Comparison of ENCODE assay signal across 8 mouse cellular contexts in the genomic region with DNA sequence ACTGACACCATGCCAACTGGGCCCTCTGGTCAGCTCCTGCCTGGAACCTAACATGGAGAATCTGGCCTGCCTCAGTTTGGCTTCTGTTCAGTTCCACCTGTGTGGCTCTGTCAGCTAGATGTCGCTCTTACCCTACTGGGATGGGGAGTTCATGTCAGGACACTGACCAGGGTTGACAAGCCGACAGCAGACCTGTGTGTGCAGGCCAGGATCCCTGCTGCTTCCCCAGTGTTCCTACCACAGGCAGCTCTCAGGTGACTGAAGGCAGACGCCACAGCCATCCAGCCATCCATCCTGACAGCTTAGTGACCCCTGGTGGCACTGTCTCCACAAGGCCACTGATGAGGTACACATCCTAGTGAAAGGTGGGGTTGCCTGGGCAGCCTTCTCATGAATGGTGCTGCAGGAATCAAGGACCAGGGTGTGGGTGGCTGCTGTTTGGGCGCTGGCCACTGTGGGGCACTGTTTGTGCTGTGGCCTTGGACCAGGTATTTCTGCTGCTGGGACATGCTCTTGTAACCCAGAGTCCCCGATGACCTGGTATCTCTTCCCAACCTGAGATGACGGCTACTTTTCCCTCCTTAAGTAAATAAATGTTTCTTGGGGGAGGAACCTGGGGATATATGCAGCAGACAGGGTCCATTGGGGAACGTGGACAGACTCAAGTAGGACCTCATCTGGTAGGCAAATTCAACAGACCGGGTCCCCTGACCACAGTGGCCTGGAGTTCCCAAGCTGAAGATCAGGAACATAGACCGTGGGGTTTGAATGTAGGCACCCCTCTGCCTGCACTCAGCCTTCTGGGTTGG. TPM values are rescaled to one million over a fixed set of nuclear protein-coding genes. Genes with fewer than 3 reads are reported as not detected.
DNase-seq lines count a peak whose midpoint lies in the region; ATAC-seq and TF ChIP-seq lines count a peak whose summit lies in the region.
"Had no signal": no experiment of that assay in that cellular context is flagged by ENCODE, and none has a peak within 500 bp of the region (broad histone marks: within the 10 kb centered on the region; RNA-seq: fewer than 3 reads in every experiment).

No protein-coding gene starts in this region.

- no peak for TF ChIP-seq POLR2A in spleen, adult 2 months (IDR thresholded peaks at IDR 0.05; ENCODE audit: low read depth, low read length)

- H3K4me2 ChIP-seq in forebrain, postnatal 0 days (ENCODE audit: low read depth): no peak overlapping the region
- H3K4me2 ChIP-seq: limb, embryonic 15.5 days had no signal

- H3K36me3 ChIP-seq in forebrain, postnatal 0 days (ENCODE audit: insufficient read depth): peaks cover 32% of the 10 kb centered on the region
- H3K36me3 ChIP-seq in hindbrain, embryonic 10.5 days: peaks cover 44% of the 10 kb centered on the region
- H3K36me3 ChIP-seq in spleen, adult 2 months (ENCODE audit: control insufficient read depth, insufficient read depth, low read length): peaks cover 16% of the 10 kb centered on the region

- ATAC-seq in forebrain, postnatal 0 days: peak; percentile 42; the same call in 1 of the 2 replicates
- peak; percentile 86 for ATAC-seq in megakaryocyte-erythroid progenitor cell, adult 5-6 weeks (replicated peaks; ENCODE audit: low FRiP score, low TSS enrichment, poor library complexity, severe bottlenecking)

- H3K4me3 ChIP-seq in forebrain, postnatal 0 days (ENCODE audit: low read depth, low read length): no peak overlapping the region
- no peak overlapping the region for H3K4me3 ChIP-seq in hindbrain, embryonic 10.5 days
- no peak overlapping the region for H3K4me3 ChIP-seq in spleen, adult 2 months (ENCODE audit: extremely low read depth, insufficient read depth, insufficient read length)
- H3K4me3 ChIP-seq: limb, embryonic 15.5 days had no signal

- H3K9ac ChIP-seq in forebrain, postnatal 0 days: no peak overlapping the region
- H3K9ac ChIP-seq: limb, embryonic 15.5 days had no signal

- peak; percentile 83 for DNase-seq in NIH3T3 (ENCODE audit: low read depth)
- DNase-seq in cerebellum, adult 11-12 months: peak; percentile 95
- peak; percentile 49 for DNase-seq in forebrain, postnatal 0 days
- DNase-seq in hindbrain, embryonic 10.5 days (ENCODE audit: low spot score): peak; percentile 73
- peak; percentile 27 to 51 for DNase-seq in layer of hippocampus, postnatal 25 days (ENCODE audit: extremely low spot score in 1 of 2, low spot score in 1 of 2)
- DNase-seq in spleen, adult 2 months (ENCODE audit: low read depth in 1 of 2, low spot score in 2 of 2): peak in 1 of 2 experiments; percentile 61

- no peak overlapping the region for H3K27ac ChIP-seq in forebrain, postnatal 0 days (ENCODE audit: low read depth, low read length)
- no peak overlapping the region for H3K27ac ChIP-seq in hindbrain, embryonic 10.5 days
- no peak overlapping the region for H3K27ac ChIP-seq in spleen, adult 2 months (ENCODE audit: insufficient read depth, low read length)

- WGBS in forebrain, postnatal 0 days: 25% methylated on average over 9 of the region's 9 CpGs
- WGBS in hindbrain, embryonic 10.5 days: 28% methylated on average over 9 of the region's 9 CpGs
- 39% methylated on average over 9 of the region's 9 CpGs for WGBS in spleen, adult 2 months

- no peaks in the 10 kb centered on the region for H3K4me1 ChIP-seq in forebrain, postnatal 0 days (ENCODE audit: insufficient read depth)
- 0 out of 2 replicates have a peak, but pooled peaks cover 10% of the 10 kb centered on the region for H3K4me1 ChIP-seq in hindbrain, embryonic 10.5 days (replicated peaks)
- no peaks in the 10 kb centered on the region for H3K4me1 ChIP-seq in spleen, adult 2 months (ENCODE audit: control insufficient read depth, insufficient read depth, insufficient read length)

- peak; percentile 34 for TF ChIP-seq CTCF in forebrain, postnatal 0 days (IDR thresholded peaks at IDR 0.05; ENCODE audit: low read depth)
- peak; percentile 57; the same call in 1 of the 2 replicates for TF ChIP-seq CTCF in spleen, adult 2 months (IDR thresholded peaks at IDR 0.05; ENCODE audit: extremely low read depth, insufficient read depth, insufficient read length, insufficient replicate concordance)

- no peaks in the 10 kb centered on the region for H3K9me3 ChIP-seq in forebrain, postnatal 0 days (ENCODE audit: low read length)
- no peaks in the 10 kb centered on the region for H3K9me3 ChIP-seq in hindbrain, embryonic 10.5 days
- H3K9me3 ChIP-seq: limb, embryonic 15.5 days had no signal

- no peaks in the 10 kb centered on the region for H3K27me3 ChIP-seq in forebrain, postnatal 0 days (ENCODE audit: insufficient read depth, low read length)
- no peaks in the 10 kb centered on the region for H3K27me3 ChIP-seq in hindbrain, embryonic 10.5 days (ENCODE audit: insufficient read depth, poor library complexity, severe bottlenecking)
- H3K27me3 ChIP-seq in spleen, adult 2 months (ENCODE audit: control insufficient read depth, insufficient read depth, low read length): no peaks in the 10 kb centered on the region
- H3K27me3 ChIP-seq: limb, embryonic 15.5 days had no signal

RNA-seq across cellular contexts. Expression of a gene that starts 8.7 kb away (rescaled TPM):
- total RNA-seq in forebrain, postnatal 0 days (2014; rRNA removed): 30.9 and 31.6 TPM in 2 replicates
- 40.2 and 43.9 TPM in 2 replicates for polyA plus RNA-seq in forebrain, postnatal 0 days (2015; fragmentation: Nextera tagmentation; extraction: Ambion mirVana)
- polyA plus RNA-seq in hindbrain, embryonic 10.5 days (2016; fragmentation: Nextera tagmentation; extraction: Ambion mirVana): 88.5 and 106 TPM in 2 replicates
- total RNA-seq in layer of hippocampus, postnatal 25 days (2021): 10 to 100 TPM; 18.0 to 28.1 TPM
- total RNA-seq in megakaryocyte-erythroid progenitor cell, adult 5-6 weeks (2014; fragmentation: Nextera tagmentation): 24.8 and 29.7 TPM in 2 replicates
- total RNA-seq in megakaryocyte-erythroid progenitor cell, adult 5-6 weeks (2017): 47.8 and 50.9 TPM in 2 replicates
- 35.7 and 38.9 TPM in 2 replicates for polyA plus RNA-seq in spleen, adult 2 months (2012; rRNA removed)

RNA-seq across cellular contexts. Expression of a gene that starts 9.1 kb away (rescaled TPM):
- total RNA-seq in forebrain, postnatal 0 days (2014; rRNA removed): 10.2 and 11.9 TPM in 2 replicates
- 5.5 and 7.6 TPM in 2 replicates for polyA plus RNA-seq in forebrain, postnatal 0 days (2015; fragmentation: Nextera tagmentation; extraction: Ambion mirVana)
- polyA plus RNA-seq in hindbrain, embryonic 10.5 days (2016; fragmentation: Nextera tagmentation; extraction: Ambion mirVana): 11.7 and 12.2 TPM in 2 replicates
- 10 to 100 TPM; 12.7 to 16.9 TPM for total RNA-seq in layer of hippocampus, postnatal 25 days (2021)
- total RNA-seq in megakaryocyte-erythroid progenitor cell, adult 5-6 weeks (2014; fragmentation: Nextera tagmentation): 2.8 and 8.3 TPM in 2 replicates
- total RNA-seq in megakaryocyte-erythroid progenitor cell, adult 5-6 weeks (2017): 3.3 and 5.2 TPM in 2 replicates
- polyA plus RNA-seq in spleen, adult 2 months (2012; rRNA removed): 16.6 and 18.6 TPM in 2 replicates

RNA-seq across cellular contexts. Expression of a gene that starts 33.8 kb away (rescaled TPM):
- total RNA-seq in forebrain, postnatal 0 days (2014; rRNA removed): 65.5 and 70.6 TPM in 2 replicates
- polyA plus RNA-seq in forebrain, postnatal 0 days (2015; fragmentation: Nextera tagmentation; extraction: Ambion mirVana): 61.9 and 65.2 TPM in 2 replicates
- 41.3 and 48.3 TPM in 2 replicates for polyA plus RNA-seq in hindbrain, embryonic 10.5 days (2016; fragmentation: Nextera tagmentation; extraction: Ambion mirVana)
- 10 to 100 TPM; 30.3 to 38.9 TPM for total RNA-seq in layer of hippocampus, postnatal 25 days (2021)
- 5.1 and 6.4 TPM in 2 replicates for total RNA-seq in megakaryocyte-erythroid progenitor cell, adult 5-6 weeks (2014; fragmentation: Nextera tagmentation)
- total RNA-seq in megakaryocyte-erythroid progenitor cell, adult 5-6 weeks (2017): 5.5 and 12.5 TPM in 2 replicates
- 16.2 and 20.8 TPM in 2 replicates for polyA plus RNA-seq in spleen, adult 2 months (2012; rRNA removed)
